Mouse (Mus musculus) thymus, postnatal 0 days (tissue): ENCODE data around the gene Fpr3. TPM values are rescaled to one million over a fixed set of nuclear protein-coding genes. Genes with fewer than 3 reads are reported as not detected.
"Not testable (repeated sequence)": the region's sequence is repeated elsewhere in the genome, so short reads cannot be mapped to it uniquely, and the experiment has no call there.

ENCODE experiments used
- DNase-seq: peaks from one replicate; pipeline ENCODE4 v3.0.0-alpha.2; 2015; ENCODE audit warnings: low spot score
- polyA plus RNA-seq: library from polyadenylated mRNA; unstranded; fragments of >200 nt; fragmentation: Nextera tagmentation; extraction: Ambion mirVana; gene quantifications from 2 replicates; pipeline ENCODE4 v1.2.1, GENCODE M21; 2015

Gene Fpr3
- polyA plus RNA-seq, 1 experiment from 2014 or later: not detected

DNA sequence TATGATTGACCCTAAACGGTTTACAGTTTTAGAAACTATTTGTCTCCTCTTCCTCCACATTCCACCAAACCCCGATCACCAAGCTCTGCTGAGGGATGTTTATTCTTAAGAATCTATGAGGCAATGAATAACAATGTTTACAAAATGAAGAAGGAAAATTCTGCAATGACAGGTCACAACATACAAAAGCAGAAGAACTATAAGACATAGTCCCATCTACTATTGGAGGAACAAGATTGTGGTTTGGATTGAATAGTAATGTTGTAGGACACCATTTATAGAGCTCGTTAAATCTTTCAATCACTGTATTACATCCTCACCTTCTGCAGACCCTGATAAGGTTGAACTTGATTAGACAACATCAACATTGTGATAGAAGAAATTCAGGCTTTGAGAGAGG lies 5.0 kb upstream of the Fpr3 start:
- no peak for DNase-seq

DNA sequence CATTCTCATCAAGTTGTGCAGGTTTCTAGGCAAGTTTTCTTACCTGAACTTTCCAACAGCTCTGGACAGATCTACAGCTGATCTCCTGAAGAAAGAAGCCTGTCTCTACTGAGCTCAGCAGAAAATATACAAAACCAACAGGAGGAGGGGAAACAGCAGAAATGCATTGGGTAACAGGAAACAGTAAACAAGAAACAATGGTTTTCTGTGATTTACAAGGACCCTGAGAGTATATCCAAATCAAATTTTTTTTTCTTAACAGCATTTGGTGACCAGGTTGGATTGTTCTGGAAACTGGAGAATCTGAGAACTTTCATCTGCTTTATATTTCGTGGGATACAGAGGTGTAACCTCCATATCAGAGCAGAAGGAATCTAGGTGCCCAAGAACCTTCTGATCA lies 3.8 kb upstream of the Fpr3 start, which contains the start of gene Fpr1:
Fpr1 (minus strand) TSS at position 101 of the 400 bp plus-strand sequence.
- DNase-seq: no peak

DNA sequence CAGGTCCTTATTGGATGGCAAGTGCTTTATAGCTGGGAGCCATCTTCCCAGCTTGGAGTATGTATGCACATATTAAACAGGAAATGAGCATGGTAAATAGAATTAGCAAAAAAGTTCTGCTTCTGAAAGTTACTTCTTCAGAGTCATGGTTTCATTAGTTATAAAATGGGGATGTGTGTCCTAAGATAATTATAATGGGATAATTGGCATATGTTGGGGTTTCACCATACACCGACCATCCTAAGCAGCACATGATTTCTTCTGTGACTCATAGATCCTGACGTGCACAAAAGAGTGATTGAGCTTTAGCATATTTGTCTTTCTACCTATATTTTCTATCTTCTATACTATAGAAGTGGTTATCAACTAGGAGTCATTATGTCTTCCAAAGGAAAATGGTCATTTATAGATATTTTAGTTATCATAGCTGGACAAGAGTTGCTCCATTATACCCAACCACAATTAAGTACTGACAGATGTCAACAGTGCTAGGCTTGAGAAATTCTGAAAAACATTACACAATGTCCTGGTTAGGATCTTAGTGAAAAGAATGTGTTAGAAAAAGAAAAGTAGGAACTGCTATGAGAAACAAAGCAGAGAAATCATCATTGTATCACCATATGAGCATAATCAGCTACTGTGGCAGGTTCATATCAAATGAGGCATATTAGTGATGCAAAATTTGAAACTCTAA lies 2.2 kb downstream of the Fpr3 start:
- no peak for DNase-seq

DNA sequence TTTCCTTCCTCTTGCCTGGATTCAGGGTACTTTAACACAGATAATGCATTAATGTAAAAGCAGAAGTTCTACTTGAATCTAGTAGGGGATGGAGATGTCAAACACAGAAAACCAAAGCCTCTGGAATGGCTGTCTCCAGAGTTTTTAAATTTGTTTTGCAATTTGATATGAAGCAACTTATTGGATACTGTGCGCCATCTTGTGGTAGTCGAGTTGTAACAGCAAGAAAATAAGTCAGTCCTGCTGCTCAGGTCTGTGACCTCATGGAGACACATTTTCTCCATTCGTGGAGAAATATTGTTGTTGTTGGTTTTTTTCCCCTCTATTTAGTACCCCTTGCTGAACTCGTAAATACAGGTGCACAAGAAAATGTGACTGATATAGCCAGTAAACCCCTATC lies 8.4 kb downstream of the Fpr3 start:
- DNase-seq: peak; percentile 51

DNA sequence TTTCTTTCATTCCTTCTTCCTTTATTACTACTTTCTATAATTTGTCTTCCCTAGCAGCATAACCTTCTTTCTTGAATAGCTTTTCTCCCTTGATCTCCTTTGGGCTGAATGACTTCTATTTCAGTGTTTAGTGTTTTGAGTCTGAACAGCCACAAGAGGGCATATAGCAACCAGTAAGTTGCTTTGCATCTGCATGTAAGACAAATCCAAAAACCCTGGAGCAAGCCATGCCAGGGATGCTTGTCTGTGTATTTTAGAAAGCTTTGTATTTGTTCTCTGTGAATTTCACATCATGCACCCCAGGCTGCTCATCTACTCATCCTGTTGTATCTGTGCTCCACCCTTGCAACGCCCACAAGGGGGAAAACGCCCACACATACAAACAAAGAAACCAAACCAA lies 11.6 kb downstream of the Fpr3 start:
- DNase-seq: no peak

DNA sequence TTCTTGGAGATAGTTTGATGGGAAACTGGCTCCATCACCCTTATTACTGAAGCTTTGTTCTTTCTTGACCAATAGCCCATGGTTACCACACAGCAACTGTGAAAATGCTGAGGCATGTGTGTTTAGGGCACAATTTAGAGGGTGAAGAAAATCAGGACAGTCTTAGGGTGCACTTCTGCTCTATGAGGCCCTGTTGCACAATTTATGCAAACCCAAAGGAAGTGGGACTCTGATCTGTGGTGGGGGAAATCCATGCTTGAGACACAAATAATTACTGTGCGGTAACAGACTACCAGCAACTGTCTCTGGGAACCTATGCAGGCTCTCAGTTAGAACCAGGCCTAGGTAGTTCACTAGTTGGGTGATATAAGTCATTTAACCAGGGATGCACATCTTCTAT lies 13.1 kb downstream of the Fpr3 start:
- no peak for DNase-seq

DNA sequence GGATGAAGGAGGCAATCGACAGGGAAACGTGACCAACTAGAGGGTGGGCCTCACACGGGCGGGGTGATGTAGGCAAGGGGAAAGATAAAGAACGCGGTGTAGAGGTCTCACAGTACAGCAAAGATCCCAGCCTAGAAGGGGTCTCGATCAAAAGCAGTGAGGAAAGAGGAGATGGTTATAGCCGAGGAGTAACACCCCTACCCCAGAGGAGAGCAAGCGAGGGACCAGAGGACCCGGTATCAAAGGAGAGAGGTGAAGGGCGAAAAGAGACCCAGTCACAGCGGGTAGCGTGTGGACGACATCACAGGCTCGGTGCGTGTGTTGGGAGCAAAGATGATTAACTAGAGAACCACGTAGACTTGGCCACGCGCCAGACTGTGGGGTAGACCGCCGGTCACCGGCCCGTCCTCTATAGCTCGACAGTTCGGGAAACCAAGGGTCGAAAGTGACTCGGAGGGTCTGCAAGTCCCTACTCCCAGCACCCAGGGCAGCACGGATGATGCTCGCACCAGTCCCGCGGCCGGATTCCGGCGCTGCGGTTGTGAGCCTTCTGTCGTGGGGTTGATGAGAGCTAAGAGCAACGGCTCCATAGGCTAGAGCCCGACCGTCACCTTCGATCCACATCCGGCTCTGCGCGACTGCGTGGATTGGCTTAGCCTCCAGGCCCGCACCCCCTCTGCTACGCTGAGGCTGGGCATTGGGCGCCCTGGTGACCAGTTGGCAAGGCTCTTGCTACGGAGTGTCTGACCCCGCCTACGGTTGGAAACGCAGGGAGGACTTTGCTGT lies 22.2 kb downstream of the Fpr3 start:
- peak; percentile 3 for DNase-seq

DNA sequence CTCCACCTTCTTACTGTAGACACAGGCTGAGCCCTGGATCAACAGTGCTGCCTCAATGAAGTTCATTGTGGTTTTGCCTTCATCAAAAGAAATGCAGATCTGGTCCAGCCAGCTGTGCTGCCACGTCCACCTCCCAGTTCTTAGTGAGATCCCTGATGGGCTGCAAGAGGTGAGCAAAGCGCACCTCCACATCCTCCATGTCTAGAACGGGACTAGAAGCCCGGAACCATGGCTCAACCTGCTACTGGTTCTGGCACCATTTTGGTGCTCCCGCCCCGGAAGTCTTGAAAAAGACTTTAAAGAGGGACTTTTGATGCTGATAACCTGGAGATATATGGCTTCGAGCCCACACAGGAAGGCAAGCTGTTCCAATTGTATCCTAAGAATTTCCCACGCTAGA lies 25.0 kb downstream of the Fpr3 start:
- not testable (repeated sequence) for DNase-seq

DNA sequence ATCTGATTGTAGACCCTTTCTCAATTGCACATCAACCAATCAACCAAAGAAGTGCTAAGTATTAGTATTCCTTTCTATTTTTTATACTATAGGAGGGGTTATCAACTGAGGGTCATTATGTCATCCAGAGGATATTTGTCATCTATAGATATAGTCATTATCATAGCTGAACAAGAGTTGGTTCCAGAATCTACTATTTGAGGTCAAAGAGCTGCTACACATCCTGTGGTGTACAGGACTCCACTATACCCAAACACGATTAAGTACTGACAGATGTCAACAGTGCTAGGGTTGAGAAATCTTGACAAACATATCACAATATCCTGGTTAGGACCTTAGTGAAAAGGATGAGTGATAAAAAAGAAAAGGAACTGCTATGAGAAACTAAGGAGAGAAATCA lies 29.7 kb downstream of the Fpr3 start:
- DNase-seq: no peak

DNA sequence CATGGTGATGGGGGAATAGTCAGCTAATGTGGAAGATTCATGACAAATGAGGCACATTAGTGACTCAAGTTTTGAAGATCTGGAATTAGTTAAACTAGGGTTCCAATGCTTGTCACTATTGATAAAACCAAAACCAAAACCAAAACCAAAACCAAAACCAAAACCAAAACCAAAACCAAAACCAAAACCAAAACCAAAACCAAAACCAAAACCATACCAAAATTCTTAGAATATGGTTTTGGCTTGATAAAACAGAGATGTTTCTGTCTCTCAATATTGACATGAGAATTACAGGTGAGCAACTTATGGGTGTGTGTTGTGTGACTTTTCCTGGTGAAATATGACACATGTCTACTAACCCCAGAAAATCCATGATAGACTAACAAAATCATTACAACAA lies 30.1 kb downstream of the Fpr3 start:
- DNase-seq: no peak

DNA sequence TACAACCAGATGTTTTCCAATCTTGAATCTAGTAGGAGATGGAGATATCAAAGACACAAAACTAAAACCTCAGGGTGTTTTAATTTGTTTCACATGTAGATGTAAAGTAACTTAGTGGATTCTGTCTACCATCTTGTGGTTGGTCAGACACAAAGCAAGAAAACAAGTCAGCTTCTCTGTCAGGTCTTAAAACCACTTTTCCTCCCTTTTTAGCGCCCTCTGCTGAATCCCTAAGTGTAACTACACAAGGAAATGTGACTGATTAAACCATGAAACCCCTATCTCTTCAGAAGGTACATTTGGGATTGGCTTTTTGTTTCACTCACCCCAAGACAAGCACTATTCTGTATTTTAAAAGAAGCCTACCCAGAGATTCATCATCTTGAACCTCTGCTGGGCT lies 85.8 kb downstream of the Fpr3 start:
- DNase-seq: no peak

DNA sequence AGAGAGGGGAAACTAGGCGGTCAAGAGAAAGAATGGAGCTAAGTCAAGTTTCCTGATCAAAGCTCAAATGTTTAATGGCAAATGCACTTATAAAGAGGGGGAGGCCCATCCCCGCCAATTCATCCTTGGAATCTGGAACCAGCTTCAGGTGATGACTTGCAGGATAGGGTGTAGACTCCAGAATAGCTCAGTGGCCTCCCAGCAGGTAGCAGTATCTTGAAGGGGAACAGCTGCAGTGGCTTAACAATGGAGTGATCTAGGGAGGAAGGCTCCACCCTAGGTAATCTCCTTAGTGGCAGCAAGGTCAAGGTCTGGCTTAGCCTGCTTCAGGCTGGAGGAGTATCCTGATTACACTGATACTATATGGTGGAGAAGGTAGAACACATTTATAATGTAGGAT lies 93.6 kb downstream of the Fpr3 start:
- DNase-seq: not testable (repeated sequence)

DNA sequence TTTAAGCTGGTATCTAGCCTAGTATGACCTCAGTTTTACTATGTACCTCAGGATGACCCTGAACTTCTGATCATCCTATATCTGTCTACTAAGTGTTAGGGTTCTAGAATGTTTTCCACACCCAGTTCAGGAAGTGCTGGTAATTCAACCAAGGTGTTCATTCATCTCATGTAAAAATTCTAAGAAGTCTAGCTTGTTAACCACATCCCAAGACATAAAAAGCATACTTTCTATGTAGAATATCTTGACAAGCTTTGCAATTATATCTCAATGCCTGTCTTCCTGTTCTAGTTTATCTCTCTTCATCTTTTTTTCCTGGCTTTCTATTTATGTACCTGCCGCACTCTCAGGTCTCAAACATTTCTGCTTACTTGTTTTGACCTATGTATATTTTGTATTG lies 117.1 kb downstream of the Fpr3 start:
- DNase-seq: no peak

Other genes with a start within 250 kb of the Fpr3 start
- gene Vmn2r90, start 184.1 kb upstream of the Fpr3 start, polyA plus RNA-seq: not detected in 2 replicates
- 5.5 and 8.0 TPM in 2 replicates for gene Spaca6, start 60.7 kb upstream of the Fpr3 start, polyA plus RNA-seq
- gene Has1, start 32.6 kb upstream of the Fpr3 start, polyA plus RNA-seq: 0.36 and 0.40 TPM in 2 replicates
- 0.36 TPM in 1 of 2 replicates, not detected in the other for gene Fpr1, start 3.9 kb upstream of the Fpr3 start, polyA plus RNA-seq
- gene Fpr2, start within 50 bp of the Fpr3 start, polyA plus RNA-seq: 0.22 and 0.34 TPM in 2 replicates
- not detected in 2 replicates for gene Fpr-rs4, start 133.9 kb downstream of the Fpr3 start, polyA plus RNA-seq
- not detected in 2 replicates for gene Vmn2r124, start 161.6 kb downstream of the Fpr3 start, polyA plus RNA-seq
- not detected in 2 replicates for gene Vmn2r91, start 197.2 kb downstream of the Fpr3 start, polyA plus RNA-seq